Mouse (Mus musculus) midbrain, embryonic 13.5 days (tissue): Measurements from ENCODE around the gene Dll3. TPM values are rescaled to one million over a fixed set of nuclear protein-coding genes. Genes with fewer than 3 reads are reported as not detected.

Source experiments
- ATAC-seq: fragments of 200-750 bp; cut with Nextera tagmentation; 2 replicates; pipeline ENCODE4 v1.8.0; 2017; ENCODE audit warnings: mild to moderate bottlenecking, moderate TSS enrichment, moderate library complexity
- H3K27ac ChIP-seq: fragments of 300-500 bp; sonication (generic); 2 replicates; pipeline ENCODE4 v1.5.1; 2015; ENCODE audit warnings: inconsistent platforms, mild to moderate bottlenecking, moderate library complexity
- H3K27me3 ChIP-seq: fragments of 300-500 bp; sonication (generic); 2 replicates; pipeline ENCODE4 v1.6.1; 2015; ENCODE audit warnings: mild to moderate bottlenecking, inconsistent platforms
- H3K36me3 ChIP-seq: fragments of 300-500 bp; sonication (generic); 2 replicates; pipeline ENCODE4 v1.6.1; 2015; ENCODE audit warnings: mild to moderate bottlenecking, inconsistent platforms
- H3K4me1 ChIP-seq: fragments of 300-500 bp; sonication (generic); replicated peaks from 2 replicates; pipeline ENCODE4 v1.6.1; 2015; ENCODE audit warnings: inconsistent platforms
- H3K4me2 ChIP-seq: fragments of 300-500 bp; sonication (generic); replicated peaks from 2 replicates; pipeline ENCODE4 v1.6.1; 2015; ENCODE audit warnings: moderate library complexity, mild to moderate bottlenecking, inconsistent platforms
- H3K4me3 ChIP-seq: fragments of 300-500 bp; sonication (generic); replicated peaks from 2 replicates; pipeline ENCODE4 v1.5.1; 2015; ENCODE audit warnings: mild to moderate bottlenecking, inconsistent platforms
- H3K9ac ChIP-seq: fragments of 300-500 bp; sonication (generic); replicated peaks from 2 replicates; pipeline ENCODE4 v1.6.1; 2015; ENCODE audit warnings: mild to moderate bottlenecking, inconsistent platforms
- H3K9me3 ChIP-seq: fragments of 300-500 bp; sonication (generic); 2 replicates; pipeline ENCODE4 v1.6.1; 2016; ENCODE audit warnings: mild to moderate bottlenecking, inconsistent platforms
- WGBS: fragments of 180-500 bp; shearing (Covaris S2); methylation state at CpG from one replicate; pipeline ENCODE4 v1.1.7; 2015; 5-methylcytosine and 5-hydroxymethylcytosine counted together
- polyA plus RNA-seq: library from polyadenylated mRNA; unstranded; fragments of >200 nt; fragmentation: Nextera tagmentation; extraction: Ambion mirVana; gene quantifications from 2 replicates; pipeline ENCODE4 v1.2.1, GENCODE M21; 2015

Gene Dll3
- polyA plus RNA-seq = 29.3 and 41.5 TPM in 2 replicates

GRCm38 (mm10) chr7:28301616-28302433 is at the start of gene Dll3:
TSS of gene Dll3 (minus strand) at chr7:28302238.
- Histone ChIP-seq H3K9me3 (no peaks in the 10 kb centered on the region), H3K9ac (peak within 1 kb of the TSS; percentile 84), H3K36me3 (peaks cover 22% of the 10 kb centered on the region), H3K4me3 (peak within 1 kb of the TSS; percentile 63), H3K27me3 (peaks cover 5% of the 10 kb centered on the region), H3K4me2 (peak within 1 kb of the TSS; percentile 77), H3K4me1 (peaks cover 47% of the 10 kb centered on the region), H3K27ac (peak within 1 kb of the TSS; percentile 92)
- ATAC-seq = peak; percentile 75
- WGBS = 2% methylated on average over 30 of the region's 30 CpGs

- ATAC-seq = no peak
- Histone ChIP-seq H3K4me3 (peak overlapping the region; percentile 91), H3K36me3 (peaks cover 30% of the 10 kb centered on the region), H3K9me3 (no peaks in the 10 kb centered on the region), H3K27me3 (no peaks in the 10 kb centered on the region), H3K4me2 (peak overlapping the region; percentile 98), H3K9ac (peak overlapping the region; percentile 96), H3K27ac (no peak overlapping the region), H3K4me1 (peaks cover 23% of the 10 kb centered on the region)
- WGBS = 49% methylated on average over 4 of the region's 4 CpGs
Observed at GRCm38 (mm10) chr7:28351676-28352191, 49.7 kb upstream of the Dll3 start.

DNA sequence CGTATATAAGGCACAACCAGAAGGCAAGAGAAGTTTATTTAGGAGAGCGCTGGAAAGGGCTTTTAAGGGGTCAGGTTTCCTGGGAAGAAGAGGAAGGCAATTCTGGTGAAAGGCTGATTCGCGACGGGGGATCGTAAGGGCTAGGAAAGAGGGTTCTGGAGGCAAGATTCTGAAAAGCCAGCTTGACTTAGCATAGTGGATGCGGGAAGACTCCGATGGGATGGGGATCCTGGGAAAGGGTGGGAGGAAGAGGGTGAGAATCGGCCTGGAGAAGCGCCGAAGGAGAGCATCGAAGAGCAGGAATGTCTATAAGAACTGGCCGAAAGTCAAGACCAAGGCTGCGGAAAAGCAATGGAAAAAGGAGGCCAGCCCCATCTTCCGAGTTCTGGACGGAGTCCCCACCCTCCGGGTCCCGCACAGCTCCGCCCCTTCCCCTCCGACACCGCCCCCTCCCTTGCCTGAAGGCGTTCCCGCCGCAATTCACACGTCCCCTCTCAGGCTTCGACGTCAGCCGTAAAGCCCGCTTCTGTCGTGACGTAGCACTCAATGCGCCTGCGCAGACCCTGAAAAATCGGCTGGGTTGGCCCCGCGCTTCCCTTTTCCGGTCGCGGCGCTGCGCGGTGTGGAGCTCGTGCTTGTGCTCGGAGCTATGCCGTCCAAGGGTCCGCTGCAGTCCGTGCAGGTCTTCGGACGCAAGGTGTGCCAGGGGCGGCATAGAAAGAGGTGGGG is 48.3 kb upstream of the Dll3 start, which contains the start of gene Rps16:
Rps16 (plus strand) TSS at position 498 of the 729 bp plus-strand sequence.
- peak; percentile 95 for ATAC-seq
- Histone ChIP-seq H3K9me3 (no peaks in the 10 kb centered on the region), H3K4me1 (peaks cover 21% of the 10 kb centered on the region), H3K4me2 (peak within 1 kb of the TSS; percentile 98), H3K9ac (peak within 1 kb of the TSS; percentile 96), H3K4me3 (peak within 1 kb of the TSS; percentile 91), H3K27me3 (no peaks in the 10 kb centered on the region), H3K27ac (peak within 1 kb of the TSS; percentile 84), H3K36me3 (peaks cover 28% of the 10 kb centered on the region)
- WGBS = 1% methylated on average over 50 of the region's 50 CpGs

- H3K4me3 ChIP-seq = no peak overlapping the region
- WGBS = 87% methylated on average over 7 of the region's 7 CpGs
Observed at GRCm38 (mm10) chr7:28348601-28349000, 46.6 kb upstream of the Dll3 start.

GRCm38 (mm10) chr7:28347746-28348145 is 45.7 kb upstream of the Dll3 start:
- 81% methylated on average over 3 of the region's 3 CpGs for WGBS
- no peaks in the 10 kb centered on the region for H3K27me3 ChIP-seq
- peaks cover 3% of the 10 kb centered on the region for H3K36me3 ChIP-seq
- no peak overlapping the region for H3K9ac ChIP-seq
- H3K4me1 ChIP-seq = peaks cover 21% of the 10 kb centered on the region
- H3K9me3 ChIP-seq = no peaks in the 10 kb centered on the region
- no peak overlapping the region for H3K4me2 ChIP-seq
- H3K27ac ChIP-seq = no peak overlapping the region
- no peak for ATAC-seq
- no peak overlapping the region for H3K4me3 ChIP-seq

More at GRCm38 (mm10) chr7:28348601-28349000, 46.6 kb upstream of the Dll3 start:
- no peak overlapping the region for H3K9ac ChIP-seq
- peaks cover 21% of the 10 kb centered on the region for H3K4me1 ChIP-seq
- peaks cover 11% of the 10 kb centered on the region for H3K36me3 ChIP-seq
- H3K27ac ChIP-seq = no peak overlapping the region
- H3K4me2 ChIP-seq = no peak overlapping the region
- no peaks in the 10 kb centered on the region for H3K9me3 ChIP-seq
- ATAC-seq = no peak
- H3K27me3 ChIP-seq = no peaks in the 10 kb centered on the region

- H3K4me2 ChIP-seq = no peak overlapping the region
- H3K9me3 ChIP-seq = no peaks in the 10 kb centered on the region
- 8% methylated on average over 4 of the region's 4 CpGs for WGBS
- H3K36me3 ChIP-seq = no peaks in the 10 kb centered on the region
- H3K4me3 ChIP-seq = no peak overlapping the region
- H3K27ac ChIP-seq = no peak overlapping the region
- no peak for ATAC-seq
- no peaks in the 10 kb centered on the region for H3K27me3 ChIP-seq
- H3K4me1 ChIP-seq = peaks cover 4% of the 10 kb centered on the region
- H3K9ac ChIP-seq = no peak overlapping the region
Observed at GRCm38 (mm10) chr7:28344637-28345036, 42.6 kb upstream of the Dll3 start.

DNA sequence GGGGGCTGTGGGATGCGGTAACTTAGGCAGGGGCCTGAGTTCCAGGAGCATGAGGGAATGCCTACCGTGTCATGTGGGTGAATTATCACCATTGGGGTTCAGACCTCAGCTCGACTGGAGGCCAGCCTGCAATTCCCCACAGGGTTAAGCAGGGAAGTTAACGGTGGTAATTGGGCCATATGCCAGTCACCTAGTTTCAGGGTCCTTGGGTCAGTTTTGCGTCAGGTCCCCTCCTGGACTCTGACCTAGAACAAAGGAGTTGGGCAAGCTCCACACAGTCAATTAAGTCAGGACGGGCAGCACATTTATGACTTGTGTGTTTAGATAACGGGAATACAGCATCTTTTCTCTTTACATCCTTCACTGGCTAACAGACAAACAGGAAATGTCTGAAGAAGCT is 39.3 kb upstream of the Dll3 start:
- H3K27me3 ChIP-seq = no peaks in the 10 kb centered on the region
- ATAC-seq = no peak
- H3K4me1 ChIP-seq = peaks cover 17% of the 10 kb centered on the region
- no peaks in the 10 kb centered on the region for H3K9me3 ChIP-seq
- H3K4me3 ChIP-seq = no peak overlapping the region
- H3K27ac ChIP-seq = no peak overlapping the region
- H3K9ac ChIP-seq = no peak overlapping the region
- WGBS = 65% methylated on average over 7 of the region's 7 CpGs
- H3K36me3 ChIP-seq = no peaks in the 10 kb centered on the region
- no peak overlapping the region for H3K4me2 ChIP-seq

- ATAC-seq = no peak; the same call in 1 of the 2 replicates
Observed at GRCm38 (mm10) chr7:28339213-28339917, 37.3 kb upstream of the Dll3 start.

GRCm38 (mm10) chr7:28338108-28338998 is 36.3 kb upstream of the Dll3 start, which contains the start of gene Supt5:
TSS of gene Supt5 (minus strand) at chr7:28338746.
- peak within 1 kb of the TSS; percentile 80 for H3K27ac ChIP-seq
- H3K4me3 ChIP-seq = peak within 1 kb of the TSS; percentile 92
- H3K4me2 ChIP-seq = peak within 1 kb of the TSS; percentile 89
- no peaks in the 10 kb centered on the region for H3K27me3 ChIP-seq
- under 1% methylated on average over 77 of the region's 77 CpGs for WGBS
- peak within 1 kb of the TSS; percentile 93 for H3K9ac ChIP-seq
- peaks cover 31% of the 10 kb centered on the region for H3K4me1 ChIP-seq
- H3K9me3 ChIP-seq = no peaks in the 10 kb centered on the region
- H3K36me3 ChIP-seq = peaks cover 9% of the 10 kb centered on the region; the same call in 1 of the 2 replicates
- ATAC-seq = peak; percentile 99

More at GRCm38 (mm10) chr7:28339213-28339917, 37.3 kb upstream of the Dll3 start:
- Histone ChIP-seq H3K27me3 (no peaks in the 10 kb centered on the region), H3K4me1 (peaks cover 28% of the 10 kb centered on the region), H3K4me3 (peak overlapping the region; percentile 92), H3K36me3 (peaks cover 6% of the 10 kb centered on the region; the same call in 1 of the 2 replicates), H3K27ac (peak overlapping the region; percentile 80), H3K4me2 (peak overlapping the region; percentile 89), H3K9ac (peak overlapping the region; percentile 59), H3K9me3 (no peaks in the 10 kb centered on the region)
- 81% methylated on average over 19 of the region's 19 CpGs for WGBS

DNA sequence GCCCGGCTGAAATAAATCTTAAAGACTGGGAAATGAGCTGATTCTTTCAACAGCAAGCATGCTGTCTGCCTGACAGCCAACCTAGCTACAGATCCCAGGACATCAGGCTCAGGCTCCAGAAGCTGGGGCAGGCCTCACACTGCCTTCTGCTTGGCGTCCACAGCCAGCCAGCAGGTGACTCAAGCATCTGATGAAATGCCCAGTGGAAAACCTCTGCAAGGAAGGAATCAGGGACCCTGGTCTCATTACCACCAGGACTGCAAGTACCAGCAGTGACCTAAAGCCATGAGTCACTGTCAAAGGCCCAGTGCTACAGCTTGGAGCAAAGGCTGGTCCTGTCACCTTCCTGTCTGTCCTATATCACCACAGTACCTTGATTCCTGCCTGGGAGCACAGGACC is 33.4 kb upstream of the Dll3 start:
- H3K9ac ChIP-seq = no peak overlapping the region
- H3K27ac ChIP-seq = no peak overlapping the region
- H3K36me3 ChIP-seq = peaks cover 22% of the 10 kb centered on the region
- 92% methylated on average over 2 of the region's 2 CpGs for WGBS
- no peaks in the 10 kb centered on the region for H3K27me3 ChIP-seq
- H3K4me3 ChIP-seq = no peak overlapping the region
- no peak for ATAC-seq
- no peak overlapping the region for H3K4me2 ChIP-seq
- peaks cover 31% of the 10 kb centered on the region for H3K4me1 ChIP-seq
- H3K9me3 ChIP-seq = no peaks in the 10 kb centered on the region

DNA sequence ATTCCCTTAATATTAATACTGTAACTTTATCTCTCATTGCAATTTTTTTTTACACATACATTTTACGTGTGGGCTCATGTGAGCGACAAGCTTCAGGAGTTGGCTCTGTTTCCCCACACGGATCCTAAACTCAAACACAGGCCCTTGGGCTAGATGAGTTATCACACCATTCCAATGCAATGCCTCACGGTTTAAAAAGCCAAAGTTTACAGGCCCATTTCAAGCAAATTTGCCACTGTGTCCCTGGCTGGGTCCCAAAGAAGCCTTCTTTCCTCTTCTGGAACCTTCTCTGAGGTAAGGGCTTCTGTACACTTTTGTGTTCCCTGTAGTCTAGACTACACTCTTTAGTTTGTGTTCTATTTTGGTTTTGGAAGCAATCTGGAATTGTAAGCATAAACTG is 32.5 kb upstream of the Dll3 start:
- no peaks in the 10 kb centered on the region for H3K9me3 ChIP-seq
- no peak overlapping the region for H3K9ac ChIP-seq
- peaks cover 31% of the 10 kb centered on the region for H3K36me3 ChIP-seq
- no peak for ATAC-seq
- H3K4me3 ChIP-seq = no peak overlapping the region
- no peak overlapping the region for H3K4me2 ChIP-seq
- no peaks in the 10 kb centered on the region for H3K27me3 ChIP-seq
- WGBS = 97% methylated on average over 4 of the region's 4 CpGs
- H3K4me1 ChIP-seq = peaks cover 31% of the 10 kb centered on the region
- H3K27ac ChIP-seq = no peak overlapping the region
